ENCODE assay signal across 7 mouse cellular contexts in genomic region chr7:113377875-113378658, GRCm38 (mm10). TPM values are rescaled to one million over a fixed set of nuclear protein-coding genes. Genes with fewer than 3 reads are reported as not detected.
DNase-seq lines count a peak whose midpoint lies in the region; ATAC-seq and TF ChIP-seq lines count a peak whose summit lies in the region.

No protein-coding gene starts in this region.

- intact Hi-C loops in left cerebral cortex, adult 2 months (cut with DNase I) = loop anchor here (1.0 to 10.0 kb wide), 5 partner anchors 57 to 642 kb away; partner anchors contain the start of genes Far1 and Spon1

- H3K27me3 ChIP-seq in megakaryocyte, embryonic 14.5 days (replicated peaks) = no peaks in the 10 kb centered on the region

- no peaks in the 10 kb centered on the region for H3K9me3 ChIP-seq in megakaryocyte, embryonic 14.5 days

- ATAC-seq in common myeloid progenitor, adult 5-6 weeks (replicated peaks; ENCODE audit: low read depth, poor library complexity, severe bottlenecking) = peak; percentile 98

- no peak overlapping the region for H3K27ac ChIP-seq in left cerebral cortex, adult 2 months

- H3K4me1 ChIP-seq in megakaryocyte, embryonic 14.5 days = peaks cover 16% of the 10 kb centered on the region

- TF ChIP-seq CTCF in left cerebral cortex, adult 2 months (IDR thresholded peaks at IDR 0.05) = peak; percentile 97

- H3K36me3 ChIP-seq in megakaryocyte, embryonic 14.5 days (replicated peaks; ENCODE audit: low read length) = no peaks in the 10 kb centered on the region

- no peak overlapping the region for H3K4me3 ChIP-seq in left cerebral cortex, adult 2 months
- H3K4me3 ChIP-seq in megakaryocyte, embryonic 14.5 days (replicated peaks) = peak overlapping the region; percentile 78

- peak; percentile 89 for DNase-seq in adipocyte (ENCODE audit: low spot score)
- peak; percentile 56 for DNase-seq in gastrocnemius, postnatal 10 days
- DNase-seq in hindlimb bud, embryonic 11.5 days (ENCODE audit: extremely low spot score, low read depth, low spot score) = peak; percentile 50
- peak; percentile 44 to 56 for DNase-seq in left cerebral cortex, adult 2 months (ENCODE audit: extremely low spot score in 1 of 2, low spot score in 2 of 2)
- peak; percentile 28 for DNase-seq in right cerebral cortex, postnatal 25 days

RNA-seq across cellular contexts. Expression of gene Btbd10, which starts 8.9 kb away (rescaled TPM):
- total RNA-seq in common myeloid progenitor, adult 5-6 weeks (2017) = 25.8 and 27.1 TPM in 2 replicates
- total RNA-seq in gastrocnemius, postnatal 10 days (2021) = 10 to 100 TPM; 10.3 to 14.0 TPM
- total RNA-seq in left cerebral cortex, adult 2 months (2021) = 100 to 1,000 TPM in 1 of 2 experiments, 10 to 100 TPM in 1; 90.1 to 104 TPM
- 2.8 and 9.6 TPM in 2 replicates for polyA plus RNA-seq in megakaryocyte, embryonic 14.5 days (2012; ENCODE audit: insufficient read depth, low replicate concordance)

RNA-seq across cellular contexts. Expression of gene Pth, which starts 10.3 kb away (rescaled TPM):
- total RNA-seq in common myeloid progenitor, adult 5-6 weeks (2017) = not detected in 2 replicates
- total RNA-seq in gastrocnemius, postnatal 10 days (2021) = not detected
- total RNA-seq in left cerebral cortex, adult 2 months (2021) = not detected
- not detected in 2 replicates for polyA plus RNA-seq in megakaryocyte, embryonic 14.5 days (2012; ENCODE audit: insufficient read depth, low replicate concordance)

Comparison
In these comparisons a context has a peak if more than half of its experiments do, and no peak if none do; other contexts are left out.
1. DNase-seq: peak in every context shown above with its lines; median percentile 89 in adipocyte; 56 in gastrocnemius, postnatal 10 days; 50 in hindlimb bud, embryonic 11.5 days; 50 in left cerebral cortex, adult 2 months; 28 in right cerebral cortex, postnatal 25 days.